Mouse (Mus musculus): ENCODE results near the gene Gm21962. TPM values are rescaled to one million over a fixed set of nuclear protein-coding genes. Genes with fewer than 3 reads are reported as not detected.
"Not testable (repeated sequence)": the region's sequence is repeated elsewhere in the genome, so short reads cannot be mapped to it uniquely, and the experiment has no call there.

Gene Gm21962
- total RNA-seq (2014; rRNA removed) (not detected in 2 replicates), polyA plus RNA-seq (2015; fragmentation: Nextera tagmentation; extraction: Ambion mirVana) (not detected in 2 replicates)

DNA sequence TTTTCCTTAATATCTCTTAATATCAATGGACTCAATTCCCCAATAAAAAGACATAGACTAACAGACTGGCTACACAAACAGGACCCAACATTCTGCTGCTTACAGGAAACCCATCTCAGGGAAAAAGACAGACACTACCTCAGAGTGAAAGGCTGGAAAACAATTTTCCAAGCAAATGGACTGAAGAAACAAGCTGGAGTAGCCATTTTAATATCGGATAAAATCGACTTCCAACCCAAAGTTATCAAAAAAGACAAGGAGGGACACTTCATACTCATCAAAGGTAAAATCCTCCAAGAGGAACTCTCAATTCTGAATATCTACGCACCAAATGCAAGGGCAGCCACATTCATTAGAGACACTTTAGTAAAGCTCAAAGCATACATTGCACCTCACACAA lies at the start of gene Gm21962:
Gm21962 (plus strand) TSS at position 301 of the 400 bp plus-strand sequence.
- ATAC-seq; H3K27ac ChIP-seq; H3K4me1 ChIP-seq (ENCODE audit: insufficient read depth, low read length); H3K4me2 ChIP-seq (ENCODE audit: low read depth, low read length); H3K36me3 ChIP-seq (ENCODE audit: insufficient read depth, low read length); H3K27me3 ChIP-seq (ENCODE audit: insufficient read depth, low read length); H3K4me3 ChIP-seq (ENCODE audit: low read length); H3K9me3 ChIP-seq (ENCODE audit: low read length); DNase-seq (ENCODE audit: low spot score); H3K9ac ChIP-seq (replicated peaks; ENCODE audit: low read length): not testable (repeated sequence)
- WGBS, result no CpG with 5 or more reads among the region's 3 CpGs

DNA sequence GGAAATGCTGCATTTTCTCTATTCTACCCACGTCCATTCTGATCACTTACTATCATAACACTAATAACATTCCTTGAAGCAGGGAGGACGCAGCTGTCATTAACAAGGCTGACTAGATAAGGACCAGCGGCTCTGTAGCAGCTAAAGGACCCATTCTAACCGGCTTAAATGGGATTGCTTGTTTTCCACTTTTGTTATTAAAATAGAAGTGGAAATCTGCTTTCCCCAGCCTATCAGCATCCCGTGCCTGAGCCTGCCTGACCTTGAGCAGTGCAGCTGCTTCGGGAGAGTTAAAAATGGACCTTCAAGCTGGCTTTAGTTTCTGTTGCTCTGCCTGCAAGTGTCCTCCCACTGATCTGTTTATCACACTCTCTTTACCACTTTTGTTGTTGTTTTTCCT lies 49.2 kb upstream of the Gm21962 start:
- H3K4me1 ChIP-seq (ENCODE audit: insufficient read depth, low read length), result peaks cover 7% of the 10 kb centered on the region
- no peak for ATAC-seq
- no peak overlapping the region for H3K9ac ChIP-seq (replicated peaks; ENCODE audit: low read length)
- H3K36me3 ChIP-seq (ENCODE audit: insufficient read depth, low read length), result no peaks in the 10 kb centered on the region
- H3K9me3 ChIP-seq (ENCODE audit: low read length), result no peaks in the 10 kb centered on the region
- H3K4me3 ChIP-seq (ENCODE audit: low read length), result no peak overlapping the region
- H3K4me2 ChIP-seq (ENCODE audit: low read depth, low read length), result no peak overlapping the region
- no peak overlapping the region for H3K27ac ChIP-seq
- no peaks in the 10 kb centered on the region for H3K27me3 ChIP-seq (ENCODE audit: insufficient read depth, low read length)
- DNase-seq (ENCODE audit: low spot score), result no peak
- 48% methylated on average over 6 of the region's 6 CpGs for WGBS
- TF ChIP-seq CTCF (IDR thresholded peaks at IDR 0.05; ENCODE audit: low read depth), result no peak

- H3K9me3 ChIP-seq (ENCODE audit: low read length), result no peaks in the 10 kb centered on the region
- H3K4me3 ChIP-seq (ENCODE audit: low read length), result peak overlapping the region; percentile 45
- peak; percentile 31 for DNase-seq (ENCODE audit: low spot score)
- TF ChIP-seq CTCF (IDR thresholded peaks at IDR 0.05; ENCODE audit: low read depth), result no peak
- peak; percentile 42; the same call in 1 of the 2 replicates for ATAC-seq
- 26% methylated on average over 13 of the region's 14 CpGs for WGBS
- H3K4me1 ChIP-seq (ENCODE audit: insufficient read depth, low read length), result peaks cover 7% of the 10 kb centered on the region
- H3K9ac ChIP-seq (replicated peaks; ENCODE audit: low read length), result no peak overlapping the region
- no peaks in the 10 kb centered on the region for H3K27me3 ChIP-seq (ENCODE audit: insufficient read depth, low read length)
- H3K36me3 ChIP-seq (ENCODE audit: insufficient read depth, low read length), result no peaks in the 10 kb centered on the region
- no peak overlapping the region for H3K27ac ChIP-seq
- peak overlapping the region; percentile 80 for H3K4me2 ChIP-seq (ENCODE audit: low read depth, low read length)
Measured at GRCm38 (mm10) chr3:137622895-137623580, 48.3 kb upstream of the Gm21962 start.

- no peak for TF ChIP-seq CTCF (IDR thresholded peaks at IDR 0.05; ENCODE audit: low read depth)
- peak overlapping the region; percentile 2; the same call in 1 of the 2 replicates for H3K27ac ChIP-seq
- peak; percentile 53 for DNase-seq (ENCODE audit: low spot score)
- H3K36me3 ChIP-seq (ENCODE audit: insufficient read depth, low read length), result no peaks in the 10 kb centered on the region
- peak overlapping the region; percentile 80 for H3K4me2 ChIP-seq (ENCODE audit: low read depth, low read length)
- H3K9ac ChIP-seq (replicated peaks; ENCODE audit: low read length), result peak overlapping the region; percentile 39; the same call in 1 of the 2 replicates
- under 1% methylated on average over 47 of the region's 47 CpGs for WGBS
- no peaks in the 10 kb centered on the region for H3K9me3 ChIP-seq (ENCODE audit: low read length)
- ATAC-seq, result peak; percentile 92
- H3K4me1 ChIP-seq (ENCODE audit: insufficient read depth, low read length), result peaks cover 7% of the 10 kb centered on the region
- H3K27me3 ChIP-seq (ENCODE audit: insufficient read depth, low read length), result no peaks in the 10 kb centered on the region
- peak overlapping the region; percentile 45 for H3K4me3 ChIP-seq (ENCODE audit: low read length)
Measured at GRCm38 (mm10) chr3:137623581-137624362, 47.6 kb upstream of the Gm21962 start.

DNA sequence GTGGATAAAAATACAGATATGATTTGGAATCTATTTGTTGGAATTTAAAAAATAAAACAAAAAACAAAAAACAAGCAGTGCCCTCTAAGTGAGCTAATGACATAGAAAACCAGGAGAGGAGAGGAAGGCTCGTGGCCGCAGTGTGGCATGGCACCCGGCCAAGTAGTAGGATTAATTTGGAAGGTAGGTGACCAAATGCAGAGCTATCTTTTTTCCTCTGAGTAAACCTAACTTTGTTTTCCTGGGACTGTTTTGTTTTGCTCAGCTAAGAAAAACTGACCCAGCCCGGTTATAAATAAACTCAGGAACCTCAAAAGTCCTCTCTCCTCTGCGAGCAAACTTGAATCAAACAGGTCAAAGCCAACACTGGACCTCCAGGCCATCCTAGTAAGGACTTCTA lies 46.3 kb upstream of the Gm21962 start:
- Histone ChIP-seq H3K4me3 (ENCODE audit: low read length) (no peak overlapping the region), H3K36me3 (ENCODE audit: insufficient read depth, low read length) (no peaks in the 10 kb centered on the region), H3K27me3 (ENCODE audit: insufficient read depth, low read length) (no peaks in the 10 kb centered on the region), H3K4me2 (ENCODE audit: low read depth, low read length) (no peak overlapping the region), H3K4me1 (ENCODE audit: insufficient read depth, low read length) (peaks cover 7% of the 10 kb centered on the region), H3K27ac (no peak overlapping the region), H3K9me3 (ENCODE audit: low read length) (no peaks in the 10 kb centered on the region), H3K9ac (replicated peaks; ENCODE audit: low read length) (no peak overlapping the region)
- TF ChIP-seq CTCF (IDR thresholded peaks at IDR 0.05; ENCODE audit: low read depth), result no peak
- 69% methylated on average over 5 of the region's 5 CpGs for WGBS
- ATAC-seq (no peak), DNase-seq (ENCODE audit: low spot score) (no peak)

DNA sequence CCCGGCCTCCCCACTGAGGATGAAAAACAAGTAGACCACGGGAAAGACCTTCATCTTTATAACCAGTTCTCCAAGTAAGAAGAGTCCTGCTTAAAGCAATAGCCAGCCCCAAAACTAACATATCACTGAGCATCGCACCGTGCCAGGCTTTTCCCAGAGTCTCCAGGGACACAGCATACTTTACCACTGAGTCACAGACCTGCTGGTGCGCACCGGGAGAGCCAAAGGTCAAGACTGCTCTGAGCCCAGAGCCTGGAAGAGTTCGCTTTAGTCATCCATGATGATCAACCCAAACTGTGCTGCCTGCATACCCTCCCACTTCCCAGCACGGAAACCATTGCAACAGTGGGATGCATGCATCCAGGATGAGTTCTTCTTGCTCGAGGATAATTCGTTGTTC lies 37.6 kb upstream of the Gm21962 start:
- no peak overlapping the region for H3K4me2 ChIP-seq (ENCODE audit: low read depth, low read length)
- no peak for TF ChIP-seq CTCF (IDR thresholded peaks at IDR 0.05; ENCODE audit: low read depth)
- no peak for ATAC-seq
- WGBS, result 89% methylated on average over 10 of the region's 10 CpGs
- DNase-seq (ENCODE audit: low spot score), result no peak
- no peaks in the 10 kb centered on the region for H3K36me3 ChIP-seq (ENCODE audit: insufficient read depth, low read length)
- no peak overlapping the region for H3K9ac ChIP-seq (replicated peaks; ENCODE audit: low read length)
- H3K27me3 ChIP-seq (ENCODE audit: insufficient read depth, low read length), result no peaks in the 10 kb centered on the region
- no peaks in the 10 kb centered on the region for H3K9me3 ChIP-seq (ENCODE audit: low read length)
- no peak overlapping the region for H3K4me3 ChIP-seq (ENCODE audit: low read length)
- no peaks in the 10 kb centered on the region for H3K4me1 ChIP-seq (ENCODE audit: insufficient read depth, low read length)
- no peak overlapping the region for H3K27ac ChIP-seq
